Mouse (Mus musculus) forebrain, embryonic 11.5 days (tissue): ENCODE measurements around the gene Armcx6. TPM values are rescaled to one million over a fixed set of nuclear protein-coding genes. Genes with fewer than 3 reads are reported as not detected.

Experiments used
- microRNA-seq: library from miRNA; unstranded; fragments of <30 nt; microRNA quantifications from one replicate; pipeline ENCODE4, GENCODE M21; 2016; ENCODE audit not compliant: insufficient number of aligned reads
- polyA plus RNA-seq: library from polyadenylated mRNA; unstranded; fragments of >200 nt; fragmentation: Nextera tagmentation; extraction: Ambion mirVana; gene quantifications from 2 replicates; pipeline ENCODE4 v1.2.1, GENCODE M21; 2014

The Armcx6 gene
- polyA plus RNA-seq, 1 experiment from 2014 or later: 16.8 TPM

Small RNAs within 50 kb of the gene (microRNA-seq; reads per million reads assigned to microRNA genes)
- not detected for gene Mir7093

Other genes with a start within 250 kb of the Armcx6 start
- gene Timm8a1, start 209.6 kb downstream of the Armcx6 start, polyA plus RNA-seq: 72.0 and 81.3 TPM in 2 replicates
- gene Btk, start 167.8 kb downstream of the Armcx6 start, polyA plus RNA-seq: 0.99 and 1.2 TPM in 2 replicates
- gene Rpl36a, start 165.8 kb downstream of the Armcx6 start, polyA plus RNA-seq: 295 and 342 TPM in 2 replicates
- gene Gla, start 150.3 kb downstream of the Armcx6 start, polyA plus RNA-seq: 3.3 and 3.9 TPM in 2 replicates
- 183 and 185 TPM in 2 replicates for gene Hnrnph2, start 150.2 kb downstream of the Armcx6 start, polyA plus RNA-seq
- gene Armcx4, start 64.9 kb downstream of the Armcx6 start, polyA plus RNA-seq: 6.3 and 6.6 TPM in 2 replicates
- 40.5 and 42.8 TPM in 2 replicates for gene Armcx1, start 33.5 kb downstream of the Armcx6 start, polyA plus RNA-seq
- 61.1 and 66.0 TPM in 2 replicates for gene Armcx3, start 5.2 kb upstream of the Armcx6 start, polyA plus RNA-seq
- 70.7 and 72.5 TPM in 2 replicates for gene Armcx2, start 57.8 kb upstream of the Armcx6 start, polyA plus RNA-seq
- gene Nxf2, start 213.3 kb upstream of the Armcx6 start, polyA plus RNA-seq: 0.53 and 0.64 TPM in 2 replicates